12 mouse cellular contexts compared by ENCODE assay signal in the genomic region with DNA sequence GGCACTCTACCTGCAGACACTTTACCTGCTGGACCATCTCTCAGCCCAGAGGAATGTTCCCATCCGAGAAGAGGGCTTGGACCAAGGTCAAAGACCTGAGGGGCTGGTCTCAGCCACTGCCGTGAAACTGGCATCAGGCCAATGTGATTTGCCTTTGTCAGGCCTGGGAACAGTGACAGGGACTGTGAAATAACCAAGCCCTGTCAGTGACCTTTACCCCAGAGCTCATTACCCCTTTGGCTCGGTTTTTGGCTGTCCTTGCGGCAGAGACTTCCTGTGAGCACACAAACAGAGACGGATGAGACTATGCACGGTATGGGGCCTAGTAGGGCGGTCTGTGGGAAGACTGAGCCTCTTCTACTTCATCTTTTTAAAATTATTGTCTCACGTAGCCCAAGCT. TPM values are rescaled to one million over a fixed set of nuclear protein-coding genes. Genes with fewer than 3 reads are reported as not detected.
A peak's percentile ranks its signal among the peaks of the same experiment; 100 is the strongest.
DNase-seq lines count a peak whose midpoint lies in the region; ATAC-seq and TF ChIP-seq lines count a peak whose summit lies in the region.
"Had no signal": no experiment of that assay in that cellular context is flagged by ENCODE, and none has a peak within 500 bp of the region (broad histone marks: within the 10 kb centered on the region; RNA-seq: fewer than 3 reads in every experiment).

No protein-coding gene starts in this region.

- H3K4me2 ChIP-seq in lung, embryonic 14.5 days, result no peak overlapping the region
- no peak overlapping the region for H3K4me2 ChIP-seq in midbrain, embryonic 14.5 days (ENCODE audit: low read length)
- H3K4me2 ChIP-seq: midbrain, embryonic 12.5 days had no signal

- H3K9me3 ChIP-seq in lung, embryonic 14.5 days (ENCODE audit: low read depth, low read length), result no peaks in the 10 kb centered on the region
- no peaks in the 10 kb centered on the region for H3K9me3 ChIP-seq in midbrain, embryonic 14.5 days (ENCODE audit: control insufficient read depth, low read length)
- H3K9me3 ChIP-seq: midbrain, embryonic 12.5 days had no signal

- TF ChIP-seq CTCF in lung, embryonic 14.5 days (IDR thresholded peaks at IDR 0.05; ENCODE audit: low read depth), result no peak

- no peak overlapping the region for H3K9ac ChIP-seq in lung, embryonic 14.5 days
- no peak overlapping the region for H3K9ac ChIP-seq in midbrain, embryonic 14.5 days (replicated peaks; ENCODE audit: low read length)
- H3K9ac ChIP-seq: midbrain, embryonic 12.5 days had no signal

- H3K4me3 ChIP-seq in lung, embryonic 14.5 days (ENCODE audit: low read depth, low read length), result no peak overlapping the region
- H3K4me3 ChIP-seq in midbrain, embryonic 14.5 days (replicated peaks; ENCODE audit: low read depth, low read length), result no peak overlapping the region
- H3K4me3 ChIP-seq: midbrain, embryonic 12.5 days had no signal

- WGBS in lung, embryonic 14.5 days, result 46% methylated on average over 8 of the region's 8 CpGs
- WGBS in midbrain, embryonic 14.5 days, result 76% methylated on average over 8 of the region's 8 CpGs

- no peak overlapping the region for H3K27ac ChIP-seq in lung, embryonic 14.5 days (ENCODE audit: low read depth)
- H3K27ac ChIP-seq in midbrain, embryonic 14.5 days (replicated peaks; ENCODE audit: low read depth, low read length), result no peak overlapping the region
- H3K27ac ChIP-seq: kidney, postnatal 0 days; midbrain, embryonic 12.5 days had no signal

- no peaks in the 10 kb centered on the region for H3K36me3 ChIP-seq in lung, embryonic 14.5 days (ENCODE audit: insufficient read depth)
- no peaks in the 10 kb centered on the region for H3K36me3 ChIP-seq in midbrain, embryonic 14.5 days (ENCODE audit: control insufficient read depth, insufficient read depth, low read length)
- H3K36me3 ChIP-seq: midbrain, embryonic 12.5 days had no signal

- DNase-seq in 416B (ENCODE audit: low read depth), result peak; percentile 91
- DNase-seq in CD4-positive, CD25-positive, alpha-beta regulatory T cell, adult 2 months (ENCODE audit: low read depth, low spot score), result peak; percentile 57
- DNase-seq in induced T-regulatory cell, adult 2 months (ENCODE audit: low read depth), result peak; percentile 71
- DNase-seq in lung, embryonic 14.5 days, result peak; percentile 43
- no peak for DNase-seq in midbrain, embryonic 14.5 days
- no peak for DNase-seq in layer of hippocampus, postnatal 14 days (ENCODE audit: low spot score in 2 of 2)
- DNase-seq in testis, postnatal 10 days (ENCODE audit: low spot score), result no peak
- no peak for DNase-seq in right cerebral cortex, postnatal 10 days (ENCODE audit: low spot score in 2 of 2)
- DNase-seq: right cerebral cortex, postnatal 4 days had no signal

- no peak for ATAC-seq in lung, embryonic 14.5 days (ENCODE audit: insufficient read depth)
- no peak for ATAC-seq in midbrain, embryonic 14.5 days (ENCODE audit: low FRiP score, low TSS enrichment)

- no peaks in the 10 kb centered on the region for H3K4me1 ChIP-seq in lung, embryonic 14.5 days (ENCODE audit: insufficient read depth)
- H3K4me1 ChIP-seq in midbrain, embryonic 14.5 days (ENCODE audit: control insufficient read depth, insufficient read depth, low read length), result no peaks in the 10 kb centered on the region
- H3K4me1 ChIP-seq: midbrain, embryonic 12.5 days had no signal

- no peaks in the 10 kb centered on the region for H3K27me3 ChIP-seq in lung, embryonic 14.5 days (ENCODE audit: insufficient read depth, low read length)
- H3K27me3 ChIP-seq in midbrain, embryonic 14.5 days (ENCODE audit: control insufficient read depth, insufficient read depth, low read length), result no peaks in the 10 kb centered on the region
- H3K27me3 ChIP-seq: midbrain, embryonic 12.5 days had no signal

RNA-seq across cellular contexts. Expression of a gene that starts 19.1 kb away (rescaled TPM):
- not detected in 2 replicates for polyA plus RNA-seq in lung, embryonic 14.5 days (2014; fragmentation: Nextera tagmentation; extraction: Ambion mirVana)
- polyA plus RNA-seq in midbrain, embryonic 14.5 days (2014; fragmentation: Nextera tagmentation; extraction: Ambion mirVana), result not detected in 2 replicates
- total RNA-seq in layer of hippocampus, postnatal 14 days (2021), result not detected
- polyA plus RNA-seq: embryonic facial prominence, embryonic 14.5 days; kidney, postnatal 0 days; midbrain, embryonic 12.5 days had no signal

RNA-seq across cellular contexts. Expression of a gene that starts 19.2 kb away (rescaled TPM):
- polyA plus RNA-seq in lung, embryonic 14.5 days (2014; fragmentation: Nextera tagmentation; extraction: Ambion mirVana), result not detected in 2 replicates
- not detected in 2 replicates for polyA plus RNA-seq in midbrain, embryonic 14.5 days (2014; fragmentation: Nextera tagmentation; extraction: Ambion mirVana)
- total RNA-seq in layer of hippocampus, postnatal 14 days (2021), result not detected
- polyA plus RNA-seq: embryonic facial prominence, embryonic 14.5 days; kidney, postnatal 0 days; midbrain, embryonic 12.5 days had no signal

RNA-seq across cellular contexts. Expression of a gene that starts 47.7 kb away (rescaled TPM):
- polyA plus RNA-seq in lung, embryonic 14.5 days (2014; fragmentation: Nextera tagmentation; extraction: Ambion mirVana), result 391 and 408 TPM in 2 replicates
- polyA plus RNA-seq in midbrain, embryonic 14.5 days (2014; fragmentation: Nextera tagmentation; extraction: Ambion mirVana), result 153 and 154 TPM in 2 replicates
- 100 to 1,000 TPM; 156 to 157 TPM for total RNA-seq in layer of hippocampus, postnatal 14 days (2021)

Comparison
In these comparisons a context has a peak if more than half of its experiments do, and no peak if none do; other contexts are left out.
1. DNase-seq: peak in 416B (single experiment), CD4-positive, CD25-positive, alpha-beta regulatory T cell, adult 2 months (single experiment), induced T-regulatory cell, adult 2 months (single experiment) and lung, embryonic 14.5 days (single experiment); none in midbrain, embryonic 14.5 days (single experiment), layer of hippocampus, postnatal 14 days (0 of 2), testis, postnatal 10 days (single experiment) and right cerebral cortex, postnatal 10 days (0 of 2).